Comparison of ENCODE assay signal across 29 mouse cellular contexts in the genomic region with DNA sequence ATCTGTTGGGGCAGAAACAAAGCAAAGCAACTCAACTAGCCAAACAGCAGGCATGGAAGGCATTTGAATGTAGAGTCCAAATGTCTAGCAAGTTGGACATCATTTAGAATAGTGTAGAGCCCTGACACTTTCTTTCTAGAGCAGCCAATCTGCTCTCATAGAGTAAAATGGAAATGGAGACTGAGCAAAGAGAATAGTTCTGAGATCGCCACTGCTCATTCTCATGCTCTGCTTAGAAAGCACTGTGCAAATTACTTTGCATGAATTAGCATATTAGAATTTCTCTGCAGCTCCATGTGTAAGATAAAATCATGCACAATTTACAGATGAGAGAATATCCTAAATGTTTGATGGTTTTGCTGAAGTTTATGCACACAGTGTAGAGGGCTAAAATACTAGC.
"Had no signal": no experiment of that assay in that cellular context is flagged by ENCODE, and none has a peak within 500 bp of the region (broad histone marks: within the 10 kb centered on the region; RNA-seq: fewer than 3 reads in every experiment).

No protein-coding gene starts in this region.

- H3K9me3 ChIP-seq: heart, embryonic 13.5 days; heart, embryonic 15.5 days; hindbrain, embryonic 10.5 days; hindbrain, embryonic 12.5 days; intestine, embryonic 15.5 days; limb, embryonic 13.5 days; limb, embryonic 15.5 days; liver, embryonic 12.5 days had no signal

- H3K27ac ChIP-seq: gastrocnemius, adult 2 months; heart, adult 2 months; heart, embryonic 13.5 days; heart, embryonic 15.5 days; hindbrain, embryonic 10.5 days; hindbrain, embryonic 12.5 days; hindbrain, embryonic 14.5 days; intestine, embryonic 15.5 days; kidney, postnatal 0 days; limb, embryonic 13.5 days; limb, embryonic 15.5 days; liver, embryonic 12.5 days; liver, embryonic 14.5 days had no signal

- H3K36me3 ChIP-seq: heart, embryonic 13.5 days; heart, embryonic 15.5 days; hindbrain, embryonic 10.5 days; hindbrain, embryonic 12.5 days; intestine, embryonic 15.5 days; limb, embryonic 13.5 days; limb, embryonic 15.5 days; liver, embryonic 12.5 days had no signal

- H3K9ac ChIP-seq: heart, embryonic 13.5 days; heart, embryonic 15.5 days; hindbrain, embryonic 12.5 days; hindbrain, embryonic 14.5 days; intestine, embryonic 15.5 days; limb, embryonic 13.5 days; limb, embryonic 15.5 days; liver, embryonic 12.5 days; liver, embryonic 14.5 days had no signal

- H3K4me1 ChIP-seq: heart, embryonic 13.5 days; heart, embryonic 15.5 days; hindbrain, embryonic 10.5 days; hindbrain, embryonic 12.5 days; intestine, embryonic 15.5 days; limb, embryonic 13.5 days; limb, embryonic 15.5 days; liver, embryonic 12.5 days had no signal

- H3K27me3 ChIP-seq: heart, embryonic 13.5 days; heart, embryonic 15.5 days; hindbrain, embryonic 12.5 days; intestine, embryonic 15.5 days; limb, embryonic 13.5 days; limb, embryonic 15.5 days; liver, embryonic 12.5 days had no signal

- H3K4me2 ChIP-seq: heart, embryonic 11.5 days; heart, embryonic 13.5 days; heart, embryonic 15.5 days; hindbrain, embryonic 12.5 days; hindbrain, embryonic 14.5 days; intestine, embryonic 15.5 days; limb, embryonic 13.5 days; limb, embryonic 15.5 days; liver, embryonic 12.5 days had no signal

- H3K4me3 ChIP-seq: gastrocnemius, adult 2 months; heart, adult 2 months; heart, embryonic 13.5 days; heart, embryonic 15.5 days; hindbrain, embryonic 10.5 days; hindbrain, embryonic 12.5 days; intestine, embryonic 15.5 days; limb, embryonic 13.5 days; limb, embryonic 15.5 days; liver, embryonic 12.5 days had no signal

- ATAC-seq: hindbrain, embryonic 16.5 days; inflammation-experienced regulatory T-cells, adult 6 months; intestine, embryonic 15.5 days; intestine, postnatal 0 days; liver, embryonic 12.5 days had no signal

- DNase-seq: gastrocnemius, adult 2 months; gastrocnemius, postnatal 14 days; gastrocnemius, postnatal 36 days; heart, adult 11 months; heart, adult 2 months; heart, postnatal 14 days; heart, postnatal 4 days; kidney, adult 18-20 months; kidney, adult 8-10 months; kidney, postnatal 14 days; kidney, postnatal 36 days; layer of hippocampus, adult 9-11 months; layer of hippocampus, postnatal 36 days; left cerebral cortex, postnatal 4 days had no signal
